Mouse (Mus musculus) embryonic fibroblast, embryonic 13.5 days (primary cell): ENCODE results near the gene Fkbp2.

Source experiments
- CTCF ChIP-seq: IDR thresholded peaks from 2 replicates; pipeline ENCODE4 v1.5.1; 2011; ENCODE audit warnings: mild to moderate bottlenecking, control low read depth, low read length, moderate library complexity, borderline replicate concordance; ENCODE audit not compliant: insufficient read depth
- POLR2A ChIP-seq: IDR thresholded peaks from 2 replicates; pipeline ENCODE4 v1.6.1; 2011; ENCODE audit warnings: low read depth, mild to moderate bottlenecking, control low read depth, low read length, moderate library complexity

DNA sequence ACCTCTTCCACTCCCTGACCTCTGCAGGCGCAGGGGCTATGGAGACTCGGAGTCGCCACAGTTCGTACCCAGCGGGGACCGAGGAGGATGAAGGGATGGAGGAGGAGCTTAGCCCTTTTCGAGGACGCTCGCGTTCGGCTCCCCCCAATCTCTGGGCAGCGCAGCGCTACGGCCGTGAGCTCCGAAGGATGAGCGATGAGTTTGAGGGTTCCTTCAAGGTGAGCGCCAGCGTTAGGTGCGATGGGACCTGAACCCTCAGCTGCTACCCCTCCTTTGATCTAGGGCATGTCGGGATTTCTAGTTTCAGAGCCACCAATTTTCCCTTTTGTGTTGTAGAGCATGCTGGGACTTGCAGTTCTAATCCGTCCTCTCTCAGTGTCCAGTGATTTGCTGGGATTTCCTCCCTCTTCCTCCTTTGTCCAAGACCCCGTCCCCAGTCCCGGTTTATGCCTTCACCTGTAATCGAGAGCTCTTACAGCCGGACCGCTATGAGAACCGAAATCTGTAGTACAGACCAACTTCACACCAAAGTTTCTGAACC, 29.6 kb downstream of the Fkbp2 start:
- peak; percentile 93 for TF ChIP-seq POLR2A
- no peak for TF ChIP-seq CTCF
